Mouse (Mus musculus): ENCODE measurements around the gene Prkar1a. TPM values are rescaled to one million over a fixed set of nuclear protein-coding genes. Genes with fewer than 3 reads are reported as not detected.

Gene Prkar1a
- total RNA-seq, 2 experiments from 2014 or later = 371 to 461 TPM

- DNase-seq = peak; percentile 61 to 75
These were observed 23.9 kb downstream of the Prkar1a start for GRCm38 (mm10) chr11:109672881-109673739.

GRCm38 (mm10) chr11:109673741-109674140, 24.5 kb downstream of the Prkar1a start:
- DNase-seq = no peak

GRCm38 (mm10) chr11:109674542-109674941, 25.3 kb downstream of the Prkar1a start:
- no peak for DNase-seq

- no peak for DNase-seq
These were observed 26.0 kb downstream of the Prkar1a start for GRCm38 (mm10) chr11:109675208-109675607.

- no peak for DNase-seq
These were observed 26.6 kb downstream of the Prkar1a start for GRCm38 (mm10) chr11:109675771-109676170.

- DNase-seq = peak in 1 of 2 experiments; percentile 32
These were observed 27.6 kb downstream of the Prkar1a start for GRCm38 (mm10) chr11:109676621-109677373.

- DNase-seq = peak in 1 of 2 experiments; percentile 36
These were observed 29.1 kb downstream of the Prkar1a start for GRCm38 (mm10) chr11:109678291-109678690.

- peak; percentile 55 to 65 for DNase-seq
These were observed 31.7 kb downstream of the Prkar1a start for GRCm38 (mm10) chr11:109680934-109681333.

- peak; percentile 37 to 46 for DNase-seq
These were observed 32.4 kb downstream of the Prkar1a start for GRCm38 (mm10) chr11:109681556-109681955.

GRCm38 (mm10) chr11:109682221-109682620, 33.0 kb downstream of the Prkar1a start:
- DNase-seq = no peak

- no peak for DNase-seq
These were observed 40.3 kb downstream of the Prkar1a start for GRCm38 (mm10) chr11:109689539-109689938.

- DNase-seq = peak; percentile 68 to 85
These were observed 43.5 kb downstream of the Prkar1a start for GRCm38 (mm10) chr11:109692737-109693136.

- DNase-seq = no peak
These were observed 47.3 kb downstream of the Prkar1a start for GRCm38 (mm10) chr11:109696519-109696918.

- DNase-seq = no peak
These were observed 48.0 kb downstream of the Prkar1a start for GRCm38 (mm10) chr11:109697089-109697643.

- no peak for DNase-seq
These were observed 49.5 kb downstream of the Prkar1a start for GRCm38 (mm10) chr11:109698740-109699139.

- DNase-seq = no peak
These were observed 50.6 kb downstream of the Prkar1a start for GRCm38 (mm10) chr11:109699784-109700183.

- DNase-seq = peak in 1 of 2 experiments; percentile 31
These were observed 51.6 kb downstream of the Prkar1a start for GRCm38 (mm10) chr11:109700761-109701160.

- no peak for DNase-seq
These were observed 53.0 kb downstream of the Prkar1a start for GRCm38 (mm10) chr11:109702031-109702815.

GRCm38 (mm10) chr11:109703845-109704244, 54.6 kb downstream of the Prkar1a start:
- DNase-seq = no peak

- no peak for DNase-seq
These were observed 55.4 kb downstream of the Prkar1a start for GRCm38 (mm10) chr11:109704311-109705205.
